Mouse (Mus musculus): ENCODE measurements at regions not wholly inside any gene's neighbourhood (a gene's known extent, or its start where the extent isn't known, plus 50 kb on each side); places are given as distances from the start of the nearest gene placed in this dataset.

- TF ChIP-seq POLR2A (IDR thresholded peaks at IDR 0.05; ENCODE audit: borderline replicate concordance, extremely low read depth, insufficient read depth, insufficient read length, poor library complexity, severe bottlenecking) (no peak), CTCF (IDR thresholded peaks at IDR 0.05; ENCODE audit: borderline replicate concordance, extremely low read depth, insufficient read depth, insufficient read length) (no peak)
- peak; percentile 56 for DNase-seq (ENCODE audit: low read depth)
Observed at GRCm38 (mm10) chrX:110666853-110667504, 147.1 kb upstream of the Pou3f4 start.

DNA sequence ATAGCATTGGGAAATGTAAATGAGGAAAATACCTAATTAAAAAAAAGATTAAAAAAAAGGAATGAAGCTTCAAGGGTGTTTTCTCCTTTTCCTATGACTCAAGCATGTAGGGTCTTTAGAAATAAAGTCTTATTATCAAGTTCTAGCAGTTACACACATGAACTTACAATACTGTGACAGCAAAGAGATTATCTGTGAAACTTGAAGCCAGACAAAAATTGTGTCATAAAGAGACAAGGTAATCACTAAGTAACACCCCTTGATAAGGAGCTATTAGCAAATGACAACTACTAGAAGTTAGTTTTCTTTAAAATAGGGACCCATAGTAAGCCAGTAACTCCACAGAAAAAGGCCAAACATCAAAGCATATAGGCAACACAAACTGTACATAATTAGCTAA lies 140.9 kb upstream of the Pou3f4 start:
- TF ChIP-seq CTCF (IDR thresholded peaks at IDR 0.05; ENCODE audit: borderline replicate concordance, extremely low read depth, insufficient read depth, insufficient read length) = no peak
- no peak for TF ChIP-seq POLR2A (IDR thresholded peaks at IDR 0.05; ENCODE audit: borderline replicate concordance, extremely low read depth, insufficient read depth, insufficient read length, poor library complexity, severe bottlenecking)
- no peak for DNase-seq (ENCODE audit: low read depth)

DNA sequence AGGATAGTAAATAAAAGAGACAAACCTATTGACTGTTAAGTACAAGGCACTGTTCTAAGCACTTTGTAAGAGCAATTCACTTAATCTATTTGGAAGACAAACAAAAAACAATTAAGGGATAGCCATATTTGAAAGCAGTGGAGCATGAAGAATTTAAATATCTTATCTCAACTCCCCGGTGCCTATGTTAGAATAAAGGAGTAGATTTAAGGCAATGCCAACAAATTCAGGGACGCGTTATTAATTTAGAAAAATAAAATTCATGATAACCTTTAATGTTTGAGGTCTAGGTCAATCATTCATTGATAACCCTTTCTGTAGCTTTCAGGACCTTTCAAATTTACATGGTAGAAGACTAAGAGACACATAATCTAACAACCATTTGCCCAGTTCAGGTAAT lies 135.5 kb upstream of the Pou3f4 start:
- TF ChIP-seq CTCF (IDR thresholded peaks at IDR 0.05; ENCODE audit: borderline replicate concordance, extremely low read depth, insufficient read depth, insufficient read length) (no peak), POLR2A (IDR thresholded peaks at IDR 0.05; ENCODE audit: borderline replicate concordance, extremely low read depth, insufficient read depth, insufficient read length, poor library complexity, severe bottlenecking) (no peak)
- no peak for DNase-seq (ENCODE audit: low read depth)

DNA sequence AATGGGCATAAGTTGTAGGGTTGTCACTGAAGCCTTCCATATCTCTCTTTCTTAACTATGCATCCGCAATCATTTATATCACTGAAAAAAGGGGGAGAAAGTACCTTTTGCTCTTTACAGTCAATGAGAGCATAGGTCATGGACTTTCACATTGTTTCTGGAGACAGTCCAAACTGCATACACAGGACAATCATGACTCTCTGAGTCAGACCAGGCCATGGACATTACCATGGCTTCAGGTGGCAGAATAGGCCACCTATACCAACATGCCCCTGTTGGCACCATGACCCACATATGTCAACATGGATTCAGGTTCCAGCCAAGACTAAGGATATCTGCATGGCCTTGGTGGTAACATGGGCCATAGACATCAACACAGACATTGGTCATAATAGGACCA lies 133.5 kb upstream of the Pou3f4 start:
- TF ChIP-seq CTCF (IDR thresholded peaks at IDR 0.05; ENCODE audit: borderline replicate concordance, extremely low read depth, insufficient read depth, insufficient read length) (no peak), POLR2A (IDR thresholded peaks at IDR 0.05; ENCODE audit: borderline replicate concordance, extremely low read depth, insufficient read depth, insufficient read length, poor library complexity, severe bottlenecking) (no peak)
- no peak for DNase-seq (ENCODE audit: low read depth)

GRCm38 (mm10) chrX:110700442-110700841 lies 113.6 kb upstream of the Pou3f4 start:
- DNase-seq (ENCODE audit: low read depth) = no peak
- no peak for TF ChIP-seq POLR2A (IDR thresholded peaks at IDR 0.05; ENCODE audit: borderline replicate concordance, extremely low read depth, insufficient read depth, insufficient read length, poor library complexity, severe bottlenecking)
- TF ChIP-seq CTCF (IDR thresholded peaks at IDR 0.05; ENCODE audit: borderline replicate concordance, extremely low read depth, insufficient read depth, insufficient read length) = no peak

DNA sequence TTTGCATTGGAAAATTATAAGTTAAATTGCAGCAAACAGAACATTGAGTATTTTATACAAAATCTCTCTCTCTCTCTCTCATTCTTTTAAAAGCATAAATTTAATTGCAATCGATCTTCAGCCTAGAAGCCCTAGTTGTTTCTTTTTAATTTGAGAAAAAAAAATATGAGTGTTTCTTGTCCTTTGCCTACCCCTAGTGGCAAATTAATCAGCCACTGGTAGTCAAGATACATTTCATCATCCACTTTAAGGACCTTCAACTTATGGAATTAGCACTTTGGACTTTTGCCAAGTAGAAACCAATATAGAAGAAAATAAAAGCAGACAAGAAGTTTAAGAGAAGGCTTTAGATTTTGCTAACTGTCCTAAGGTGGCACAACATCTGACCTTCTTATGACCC lies 99.9 kb upstream of the Pou3f4 start:
- DNase-seq (ENCODE audit: low read depth) = no peak
- TF ChIP-seq POLR2A (IDR thresholded peaks at IDR 0.05; ENCODE audit: borderline replicate concordance, extremely low read depth, insufficient read depth, insufficient read length, poor library complexity, severe bottlenecking) = no peak
- TF ChIP-seq CTCF (IDR thresholded peaks at IDR 0.05; ENCODE audit: borderline replicate concordance, extremely low read depth, insufficient read depth, insufficient read length) = no peak

GRCm38 (mm10) chrX:110764080-110764479 lies 50.0 kb upstream of the Pou3f4 start:
- TF ChIP-seq CTCF (IDR thresholded peaks at IDR 0.05; ENCODE audit: borderline replicate concordance, extremely low read depth, insufficient read depth, insufficient read length) (no peak), POLR2A (IDR thresholded peaks at IDR 0.05; ENCODE audit: borderline replicate concordance, extremely low read depth, insufficient read depth, insufficient read length, poor library complexity, severe bottlenecking) (no peak)
- no peak for DNase-seq (ENCODE audit: low read depth)

Data from brain, embryonic 14.5 days (tissue).